Mouse (Mus musculus): Measurements from ENCODE around the gene Icosl. TPM values are rescaled to one million over a fixed set of nuclear protein-coding genes. Genes with fewer than 3 reads are reported as not detected.
"Not testable (repeated sequence)": the region's sequence is repeated elsewhere in the genome, so short reads cannot be mapped to it uniquely, and the experiment has no call there.

Icosl gene
- total RNA-seq, 4 experiments from 2014 or later, result 12.1 to 13.2 (median 13.0) TPM

- DNase-seq (ENCODE audit: low spot score in 2 of 2), result no peak
Measured at GRCm38 (mm10) chr10:78114521-78115092, 45.5 kb downstream of the Icosl start.

GRCm38 (mm10) chr10:78115153-78115552, 46.1 kb downstream of the Icosl start:
- DNase-seq (ENCODE audit: low spot score in 2 of 2), result no peak

GRCm38 (mm10) chr10:78119422-78119821, 50.3 kb downstream of the Icosl start:
- no peak for DNase-seq (ENCODE audit: low spot score in 2 of 2)

GRCm38 (mm10) chr10:78124137-78124536, 55.0 kb downstream of the Icosl start:
- DNase-seq (ENCODE audit: low spot score in 2 of 2), result not testable (repeated sequence)

GRCm38 (mm10) chr10:78125061-78125460, 56.0 kb downstream of the Icosl start:
- DNase-seq (ENCODE audit: low spot score in 2 of 2), result not testable (repeated sequence)

- DNase-seq (ENCODE audit: low spot score in 2 of 2), result no peak
Measured at GRCm38 (mm10) chr10:78126311-78126710, 57.2 kb downstream of the Icosl start.

GRCm38 (mm10) chr10:78127046-78127870, 58.2 kb downstream of the Icosl start:
- no peak for DNase-seq (ENCODE audit: low spot score in 2 of 2)

GRCm38 (mm10) chr10:78127931-78128330, 58.8 kb downstream of the Icosl start:
- no peak for DNase-seq (ENCODE audit: low spot score in 2 of 2)

- no peak for DNase-seq (ENCODE audit: low spot score in 2 of 2)
Measured at GRCm38 (mm10) chr10:78128647-78129046, 59.5 kb downstream of the Icosl start.

- no peak for DNase-seq (ENCODE audit: low spot score in 2 of 2)
Measured at GRCm38 (mm10) chr10:78129423-78129822, 60.3 kb downstream of the Icosl start.

- no peak for DNase-seq (ENCODE audit: low spot score in 2 of 2)
Measured at GRCm38 (mm10) chr10:78129998-78130397, 60.9 kb downstream of the Icosl start.

Other genes with a start within 250 kb of the Icosl start
- gene Krtap10-4, start 242.2 kb upstream of the Icosl start, total RNA-seq (2022), result not detected
- gene Krtap10-10, start 233.4 kb upstream of the Icosl start, total RNA-seq (2022), result not detected
- not detected for gene Gm36176, start 222.5 kb upstream of the Icosl start, total RNA-seq (2022)
- not detected for gene Gm10318, start 216.4 kb upstream of the Icosl start, total RNA-seq (2022)
- gene Gm3285, start 207.3 kb upstream of the Icosl start, total RNA-seq (2022), result not detected
- gene Lrrc3, start 166.8 kb upstream of the Icosl start, total RNA-seq (2022), result 1 to 10 TPM; 4.5 to 7.7 (median 5.4) TPM
- gene Trpm2, start 98.7 kb upstream of the Icosl start, total RNA-seq (2022), result 10 to 100 TPM; 43.0 to 47.6 (median 45.7) TPM
- gene 1810043G02Rik, start 90.8 kb upstream of the Icosl start, total RNA-seq (2022), result 10 to 100 TPM; 36.6 to 46.0 (median 40.5) TPM
- 100 to 1,000 TPM; 224 to 240 (median 229) TPM for gene Pfkl, start 59.2 kb upstream of the Icosl start, total RNA-seq (2022)
- under 1 TPM in 3 of 4 experiments, not detected in 1; 0.29 to 0.72 (median 0.30) TPM for gene Dnmt3l, start 27.4 kb upstream of the Icosl start, total RNA-seq (2022)
- gene Aire, start 25.7 kb upstream of the Icosl start, total RNA-seq (2022), result under 1 TPM; 0.56 to 0.93 (median 0.63) TPM
- 100 to 1,000 TPM; 120 to 134 (median 127) TPM for gene D10Jhu81e, start 100.5 kb downstream of the Icosl start, total RNA-seq (2022)
- gene Pwp2, start 115.8 kb downstream of the Icosl start, total RNA-seq (2022), result 10 to 100 TPM; 19.6 to 22.1 (median 20.3) TPM
- 10 to 100 TPM; 74.1 to 95.5 (median 86.6) TPM for gene Trappc10, start 175.3 kb downstream of the Icosl start, total RNA-seq (2022)